Mouse (Mus musculus) B cell, adult 2 months (primary cell): ENCODE results near the gene Lgals8.
"Not testable (repeated sequence)": the region's sequence is repeated elsewhere in the genome, so short reads cannot be mapped to it uniquely, and the experiment has no call there.

Experiments
- DNase-seq, 2 experiments: peaks; one replicate each; pipeline ENCODE4 v3.0.0; 2022

Gene Lgals8

DNA sequence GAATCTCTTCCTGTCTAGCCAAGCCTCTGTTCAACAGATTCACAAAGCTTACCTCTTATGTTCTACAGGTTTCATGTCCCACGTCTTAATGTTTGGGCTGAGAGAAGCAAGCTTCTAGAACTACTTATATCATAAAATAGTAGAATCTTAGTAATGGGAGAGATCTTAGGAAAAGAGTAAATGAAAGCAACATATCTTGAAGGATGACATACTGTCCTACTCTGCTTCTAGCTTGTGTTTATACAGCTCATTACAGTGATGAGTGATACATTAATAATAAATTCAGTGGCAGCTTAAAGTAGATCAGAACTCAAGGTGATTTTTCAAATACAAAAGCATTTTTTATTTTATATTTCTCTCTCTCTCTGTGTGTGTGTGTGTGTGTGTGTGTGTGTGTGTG lies at the start of gene Lgals8:
Lgals8 (minus strand) TSS at position 101 of the 400 bp plus-strand sequence.
- no peak for DNase-seq

DNA sequence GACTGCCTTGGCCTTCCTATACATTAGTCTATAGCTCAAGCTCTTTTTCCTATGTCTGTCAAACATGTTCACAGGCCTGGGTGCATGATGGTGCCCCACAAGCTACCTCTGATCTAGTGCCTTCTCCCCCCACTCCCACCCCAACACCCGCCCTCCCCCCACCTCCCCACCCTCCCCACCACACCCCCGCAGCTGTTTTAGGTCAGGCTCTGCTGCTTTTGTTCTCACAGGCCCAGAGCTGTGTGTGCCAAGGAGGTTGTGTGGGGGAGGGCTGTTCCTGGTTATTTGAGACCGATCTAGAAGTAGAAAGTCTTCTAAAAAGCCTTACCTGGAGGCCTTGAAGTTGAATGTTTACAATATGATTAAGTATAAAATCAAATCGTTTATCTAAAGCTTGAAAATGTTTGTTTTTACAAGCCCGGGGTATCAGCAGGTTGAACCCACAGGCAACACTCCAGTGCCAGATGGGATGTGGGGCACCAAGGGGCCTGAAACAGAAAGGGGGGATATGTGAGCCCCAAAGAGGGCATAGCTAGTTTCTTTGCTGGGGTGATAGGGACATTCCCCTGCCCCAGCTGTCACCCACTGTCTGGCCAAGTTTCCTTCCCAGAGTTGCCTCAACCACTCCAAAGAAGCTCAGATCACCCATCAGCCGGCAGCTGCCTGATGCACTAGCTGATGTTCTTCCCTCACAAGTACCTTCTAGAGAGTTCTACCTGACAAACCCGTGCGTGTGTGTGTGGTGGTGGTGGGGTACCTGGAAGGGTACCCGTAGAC lies 46.6 kb upstream of the Lgals8 start:
- peak; percentile 43 to 53 for DNase-seq

DNA sequence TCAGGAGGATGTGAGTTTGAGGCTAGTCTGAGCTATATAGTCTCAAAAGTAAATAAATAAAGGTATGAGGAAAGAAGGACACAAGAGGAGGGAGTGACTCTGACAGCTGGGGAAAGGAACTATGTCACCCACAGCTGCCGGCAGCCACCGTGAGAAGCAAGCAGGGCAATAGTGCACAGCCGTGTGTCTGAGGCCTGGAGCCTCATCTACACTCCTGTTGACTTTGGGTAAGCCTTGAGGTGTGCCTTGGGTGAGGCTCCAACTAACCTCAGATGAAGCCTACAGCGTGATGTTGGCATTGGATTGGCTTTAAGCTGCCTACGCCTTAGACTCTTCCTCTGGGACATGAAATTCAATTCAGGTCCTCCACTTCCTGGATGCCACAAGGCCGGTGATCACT lies 45.3 kb upstream of the Lgals8 start:
- DNase-seq, result no peak

DNA sequence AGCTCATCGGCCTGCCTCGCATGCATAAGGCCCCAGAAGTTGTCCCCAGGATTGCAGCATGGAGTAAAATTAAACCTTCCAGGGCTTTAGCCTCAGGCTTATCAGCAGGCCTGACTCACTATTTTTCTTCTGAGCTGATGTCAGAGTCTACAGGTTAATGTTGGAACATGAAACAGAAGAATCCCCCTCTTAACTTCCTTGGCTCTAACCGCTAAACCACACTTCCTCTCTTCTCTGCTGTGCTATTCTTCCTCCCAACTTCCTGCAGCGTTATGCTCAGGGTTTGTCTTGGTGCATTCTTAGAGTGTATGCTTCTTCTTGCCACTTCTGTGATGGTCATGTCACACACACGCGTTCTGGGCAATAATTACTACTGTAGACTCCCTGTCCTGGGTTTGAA lies 42.7 kb upstream of the Lgals8 start:
- peak in 1 of 2 experiments; percentile 16 for DNase-seq

DNA sequence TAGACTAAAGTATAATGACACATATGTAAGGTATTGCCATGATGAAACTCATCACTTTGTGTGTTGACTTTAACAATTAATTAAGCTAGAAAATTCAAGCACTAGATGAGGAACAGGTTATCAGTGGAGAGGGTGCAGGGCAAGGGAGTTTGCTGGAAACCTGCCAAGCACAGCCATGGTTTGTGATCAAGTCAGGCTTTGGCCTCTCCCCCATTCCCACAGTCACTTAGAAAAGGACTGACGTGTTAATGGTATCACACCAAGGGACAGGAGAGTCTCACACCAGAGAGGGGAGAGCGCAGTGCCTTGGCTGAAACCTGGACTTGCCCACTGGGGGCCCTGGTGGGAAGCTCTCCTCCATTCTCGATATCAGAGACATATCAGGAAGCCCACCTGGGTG lies 40.6 kb upstream of the Lgals8 start:
- no peak for DNase-seq

DNA sequence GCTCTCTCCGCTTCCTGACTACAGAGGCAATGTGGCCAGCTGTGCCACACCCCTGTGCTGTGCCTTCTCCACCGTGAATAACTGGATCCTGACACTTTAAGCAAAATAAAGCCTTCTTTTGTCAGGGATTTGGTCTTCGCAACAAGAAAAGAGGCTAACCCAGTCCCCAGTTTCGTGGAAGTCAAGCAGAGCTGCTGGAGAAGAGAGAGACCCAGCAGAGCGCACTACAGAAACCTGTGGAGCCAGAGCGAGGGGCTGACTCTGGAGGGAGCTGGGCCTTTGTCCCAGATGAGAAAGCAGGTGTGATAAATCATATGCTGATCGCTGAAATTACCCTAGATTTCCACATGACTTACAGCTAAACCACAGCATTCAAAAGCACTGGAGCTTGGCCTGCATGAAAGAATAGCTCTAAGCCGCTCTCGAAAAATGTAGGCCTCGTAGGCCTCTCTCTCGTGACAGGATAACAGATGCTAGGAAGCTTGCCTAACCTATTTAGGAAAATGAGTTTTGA lies 38.6 kb upstream of the Lgals8 start:
- DNase-seq, result peak; percentile 50 to 57

DNA sequence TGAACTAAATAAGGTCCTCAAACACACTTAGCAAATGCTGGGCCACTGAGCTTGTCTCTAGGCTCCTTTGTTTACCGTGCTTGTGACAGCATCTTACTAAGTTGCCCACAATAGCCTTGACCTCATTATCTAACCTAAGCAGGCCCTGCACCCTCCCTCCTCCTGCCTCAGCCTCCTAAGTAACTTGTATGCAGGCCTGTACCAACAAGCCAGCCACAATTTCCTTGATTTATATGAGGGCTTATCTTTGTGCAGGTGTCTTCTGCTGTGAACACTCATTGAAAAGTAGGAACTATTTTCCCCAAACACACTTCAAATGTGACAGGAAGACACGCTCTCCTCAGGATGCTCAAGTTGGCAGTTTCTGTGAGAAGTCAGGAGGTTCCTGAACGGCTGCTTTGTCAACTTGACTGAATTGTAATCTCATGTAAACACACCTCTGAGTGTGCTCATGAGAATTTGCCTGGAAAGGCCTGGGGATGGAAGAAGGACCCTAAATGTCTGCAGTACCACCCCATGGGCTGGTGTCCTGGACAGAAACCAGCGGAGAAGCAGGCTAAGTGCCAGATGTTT lies 38.0 kb upstream of the Lgals8 start:
- peak in 1 of 2 experiments; percentile 15 for DNase-seq

DNA sequence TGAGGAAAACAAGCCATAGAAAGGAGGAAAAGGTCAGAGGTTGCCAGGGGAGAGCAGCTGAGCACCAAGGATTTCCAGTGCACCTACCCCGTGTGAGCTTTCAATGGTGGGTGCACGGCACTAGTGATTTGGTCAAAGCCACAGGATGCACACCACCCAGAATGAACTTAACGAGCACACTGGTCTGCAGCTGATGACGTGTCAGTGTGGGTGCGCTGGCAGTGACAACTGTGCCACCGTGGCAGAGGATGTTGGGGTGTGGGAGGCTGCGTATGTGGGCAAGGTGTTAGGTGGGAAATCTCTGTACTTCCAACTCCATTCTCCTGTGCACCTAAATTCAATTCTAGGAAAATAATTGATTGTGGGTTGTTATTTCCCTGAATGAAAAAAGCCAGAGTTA lies 34.4 kb upstream of the Lgals8 start:
- DNase-seq, result no peak

DNA sequence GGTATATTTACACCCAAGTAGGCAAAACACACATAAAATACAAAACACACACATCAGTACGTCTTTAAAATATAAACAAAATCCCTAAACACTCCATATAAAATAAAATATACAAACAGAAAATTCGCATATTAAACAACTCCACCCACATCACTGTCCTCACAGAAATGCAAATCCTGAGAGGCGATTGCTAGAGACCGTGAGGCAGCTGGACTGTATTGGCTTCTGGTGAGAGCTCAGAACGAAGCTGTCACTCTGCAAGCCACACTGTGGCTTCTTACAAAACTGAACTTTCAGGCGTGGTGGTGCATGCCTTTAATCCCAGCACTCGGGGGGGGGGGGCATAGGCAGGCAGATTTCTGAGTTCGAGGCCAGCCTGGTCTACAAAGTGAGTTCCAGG lies 33.1 kb upstream of the Lgals8 start:
- DNase-seq, result no peak

DNA sequence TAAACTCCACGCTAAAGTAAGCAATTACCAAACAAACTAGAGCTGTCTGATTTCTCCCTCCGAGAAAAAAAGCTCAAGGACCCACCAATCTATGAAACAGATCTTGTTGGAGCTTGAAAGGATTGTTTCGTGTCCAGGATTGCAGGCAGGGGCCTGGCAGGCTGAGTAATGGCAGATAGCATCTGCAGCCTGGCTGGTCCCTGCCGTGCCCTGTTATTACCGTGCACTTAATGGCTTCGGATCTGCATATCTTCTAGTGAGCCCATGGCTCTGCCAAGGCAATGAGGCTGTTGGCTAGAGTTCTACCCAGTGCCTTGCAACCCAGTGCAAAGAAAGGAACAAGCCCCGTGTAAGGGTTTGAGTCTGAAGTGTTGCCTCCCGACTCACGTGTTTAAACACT lies 30.0 kb upstream of the Lgals8 start:
- DNase-seq, result no peak

DNA sequence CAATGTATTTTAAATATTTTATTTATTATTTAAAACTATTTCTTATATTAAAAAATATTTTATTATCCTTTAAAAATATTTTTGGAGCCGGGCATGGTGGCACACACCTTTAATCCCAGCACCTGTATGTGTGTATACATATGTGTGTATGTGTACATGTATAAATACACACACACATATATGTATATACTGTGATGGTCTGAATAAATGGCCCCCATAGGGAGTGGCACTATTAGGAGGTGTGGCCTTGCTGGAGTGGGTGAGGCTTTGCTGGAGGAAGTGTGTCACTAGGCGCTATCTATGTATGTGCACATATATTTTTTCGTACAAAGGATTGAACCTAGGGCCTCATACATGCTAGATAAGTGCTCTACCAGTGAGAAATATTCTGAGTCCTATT lies 27.8 kb upstream of the Lgals8 start:
- no peak for DNase-seq

DNA sequence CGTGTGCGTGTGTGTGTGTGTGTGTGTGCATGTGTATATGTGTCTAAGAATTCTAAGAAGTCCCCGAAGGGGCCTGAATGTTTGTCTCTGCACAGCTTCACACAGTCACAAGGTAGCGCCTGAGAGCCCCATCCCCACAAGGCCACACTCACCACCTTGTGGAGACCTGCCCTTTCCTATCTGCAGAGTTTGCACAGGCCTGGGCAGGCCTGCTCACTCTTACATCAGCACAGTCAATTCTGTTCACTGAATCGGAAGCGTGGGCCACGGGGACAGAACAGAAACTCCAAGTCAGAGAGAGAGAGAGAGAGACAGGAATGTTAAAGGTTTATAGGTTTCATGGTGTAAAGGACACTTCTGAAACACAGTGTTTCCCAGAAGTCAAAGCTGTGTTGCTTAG lies 20.9 kb upstream of the Lgals8 start:
- DNase-seq, result no peak

DNA sequence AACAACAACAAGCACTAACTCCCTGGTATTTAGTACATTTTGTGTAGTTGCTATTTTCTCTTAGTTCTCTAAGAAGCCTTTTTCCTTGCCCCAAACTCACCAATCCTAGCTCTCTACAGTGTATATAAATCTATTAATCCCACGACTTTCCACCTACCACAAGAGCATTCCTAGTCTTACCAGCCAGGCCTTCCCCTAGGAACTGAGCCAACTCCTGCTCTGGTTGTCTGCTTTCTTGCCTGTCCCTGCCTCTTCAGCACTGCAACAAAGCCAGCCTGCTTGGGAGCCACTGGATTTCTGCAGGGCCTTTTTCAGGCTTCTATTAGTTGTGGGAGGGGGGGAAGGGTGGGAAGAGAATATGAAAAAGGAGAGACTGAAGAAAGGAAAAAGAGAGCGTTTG lies 20.5 kb upstream of the Lgals8 start:
- DNase-seq, result no peak

DNA sequence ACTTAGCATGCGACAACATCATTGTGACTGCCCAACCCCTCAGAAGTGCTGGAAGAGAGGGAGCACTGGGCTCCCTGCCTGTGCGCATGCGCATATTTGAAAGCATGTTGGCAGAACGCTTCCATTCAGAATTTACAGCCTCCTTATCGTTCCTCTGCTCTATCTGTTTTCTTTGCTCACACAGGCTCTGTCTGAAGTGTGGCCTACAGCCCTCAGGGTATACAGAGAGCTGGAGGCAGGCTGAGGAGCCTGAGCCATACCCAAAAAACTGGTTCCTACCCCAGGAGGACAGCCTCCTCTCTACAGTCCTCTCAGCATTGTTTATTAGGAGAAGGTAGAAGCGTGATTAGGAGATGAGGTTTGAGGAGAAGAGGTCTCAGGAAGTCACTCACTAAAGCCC lies 15.1 kb upstream of the Lgals8 start:
- DNase-seq, result no peak

DNA sequence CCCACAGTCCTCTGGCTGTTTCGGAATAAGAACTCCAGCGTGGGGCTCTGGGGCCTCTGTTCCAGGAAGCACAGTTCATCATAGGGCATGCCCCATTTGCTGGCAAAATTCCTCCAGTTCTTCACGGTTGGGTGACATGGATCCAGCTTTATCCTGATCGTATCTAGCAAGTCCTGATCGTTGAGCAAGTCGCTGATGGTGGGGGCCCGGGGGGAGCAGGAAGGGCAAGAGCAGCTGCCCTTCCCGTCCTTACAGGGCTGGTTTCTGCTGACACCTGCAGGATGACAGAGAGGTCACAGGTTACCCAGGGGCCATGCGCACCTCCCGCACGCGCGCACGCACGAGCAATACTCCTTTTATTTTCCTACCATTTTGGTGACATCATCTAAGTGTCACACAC lies 13.6 kb upstream of the Lgals8 start:
- DNase-seq, result no peak

DNA sequence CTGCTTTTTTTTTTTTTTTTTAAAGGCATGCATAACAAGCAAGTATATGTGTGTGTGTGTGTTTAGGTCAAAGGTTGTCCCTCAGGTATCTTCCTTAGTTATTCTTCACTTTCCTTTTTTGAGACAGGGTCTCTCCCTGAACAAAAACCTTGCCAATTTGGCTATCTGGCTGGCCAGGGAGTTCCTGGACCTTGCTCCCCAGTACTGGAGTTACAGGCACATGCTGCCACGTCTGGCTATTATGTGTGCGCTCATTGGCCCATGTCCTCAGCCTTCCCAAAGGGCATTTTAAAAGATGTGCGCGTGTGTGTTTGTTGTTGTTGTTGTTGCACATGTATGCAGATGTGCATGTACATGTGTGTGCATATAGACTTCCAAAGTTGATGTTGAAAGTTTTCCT lies 12.1 kb upstream of the Lgals8 start:
- no peak for DNase-seq

DNA sequence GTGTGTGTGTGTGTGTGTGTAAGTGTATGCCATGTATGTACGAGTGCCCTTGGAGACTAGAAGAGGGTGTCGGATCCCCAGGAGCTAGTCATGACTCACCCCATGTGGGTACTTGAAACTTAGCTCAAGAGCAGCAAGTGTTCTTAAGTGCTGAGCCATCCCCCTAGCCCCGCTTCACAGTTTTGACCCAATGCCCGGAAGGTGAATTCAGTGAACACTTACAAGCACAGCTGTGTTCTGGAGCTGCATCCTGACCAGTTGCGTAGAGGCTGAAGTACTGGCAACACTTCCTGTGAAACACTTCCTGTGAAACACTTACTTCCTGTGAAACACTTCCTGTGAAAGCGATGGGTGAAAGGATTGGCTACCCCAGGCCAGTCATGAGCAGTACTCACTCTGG lies 10.5 kb upstream of the Lgals8 start:
- DNase-seq, result peak in 1 of 2 experiments; percentile 11

DNA sequence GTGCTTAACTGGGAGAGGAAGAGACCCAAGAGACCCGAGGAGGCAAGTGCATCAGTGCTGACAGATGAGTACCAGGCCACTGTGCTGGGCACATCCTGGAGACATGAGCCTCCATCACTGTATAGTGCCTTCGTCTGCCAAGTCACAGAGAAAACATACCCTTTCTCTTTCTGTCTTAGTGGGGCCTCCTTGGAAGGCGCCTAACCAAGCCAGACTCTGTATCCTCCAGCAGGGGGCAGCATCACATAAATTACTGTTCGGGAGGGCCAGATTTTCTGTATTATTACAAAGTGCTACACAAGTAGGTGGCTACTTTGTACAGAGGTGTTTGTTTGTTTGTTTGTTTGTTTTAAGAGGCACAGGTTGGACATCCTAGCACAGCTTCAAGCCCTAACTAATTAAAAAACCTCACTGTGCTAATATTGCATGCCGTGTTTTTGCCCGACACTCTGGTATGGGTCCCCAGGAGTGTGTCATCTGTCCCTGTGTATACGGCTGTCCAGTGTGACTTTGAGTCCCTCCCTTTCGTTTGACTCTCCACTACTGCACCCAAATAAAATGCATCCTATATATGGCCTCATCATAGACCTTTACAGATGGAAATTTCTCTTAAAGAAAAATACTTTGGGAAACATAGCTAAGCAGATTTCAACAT lies 9.1 kb upstream of the Lgals8 start:
- peak; percentile 90 to 92 for DNase-seq

DNA sequence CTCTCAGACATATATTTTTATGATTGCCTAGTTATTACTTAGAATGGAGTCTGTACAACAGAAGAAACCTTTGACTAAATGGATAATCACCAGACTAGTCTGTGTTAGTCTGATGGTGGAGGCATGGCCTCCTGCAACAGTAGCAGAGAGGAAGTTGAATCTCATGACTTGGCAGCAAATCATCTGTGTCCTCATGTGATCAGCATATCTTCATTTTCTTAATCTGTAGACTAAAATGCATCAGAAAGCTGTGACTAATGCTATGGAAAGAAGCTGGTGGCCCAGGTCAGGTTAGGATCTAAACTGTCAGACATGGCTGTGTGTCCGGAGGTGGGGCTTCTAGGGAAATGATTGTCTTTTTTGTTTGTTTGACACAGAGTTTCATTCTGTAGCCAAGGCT lies 3.7 kb upstream of the Lgals8 start:
- peak; percentile 59 to 69 for DNase-seq

DNA sequence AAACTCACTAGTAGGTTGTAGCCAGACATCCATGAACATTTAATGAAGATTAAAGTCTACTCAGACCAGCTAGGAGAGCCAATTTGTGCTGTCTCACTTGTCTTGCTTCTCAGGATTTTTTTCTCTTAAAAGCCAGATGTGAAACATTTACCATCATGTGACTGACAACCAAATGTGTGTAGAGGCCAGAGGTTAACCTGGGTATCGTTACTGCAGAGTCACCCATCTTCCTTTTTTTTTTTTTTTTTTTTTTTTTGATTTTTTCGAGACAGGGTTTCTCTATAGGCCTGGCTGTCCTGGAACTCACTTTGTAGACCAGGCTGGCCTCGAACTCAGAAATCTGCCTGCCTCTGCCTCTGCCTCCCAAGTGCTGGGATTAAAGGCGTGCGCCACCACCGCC lies 585 bp downstream of the Lgals8 start:
- DNase-seq, result not testable (repeated sequence)

DNA sequence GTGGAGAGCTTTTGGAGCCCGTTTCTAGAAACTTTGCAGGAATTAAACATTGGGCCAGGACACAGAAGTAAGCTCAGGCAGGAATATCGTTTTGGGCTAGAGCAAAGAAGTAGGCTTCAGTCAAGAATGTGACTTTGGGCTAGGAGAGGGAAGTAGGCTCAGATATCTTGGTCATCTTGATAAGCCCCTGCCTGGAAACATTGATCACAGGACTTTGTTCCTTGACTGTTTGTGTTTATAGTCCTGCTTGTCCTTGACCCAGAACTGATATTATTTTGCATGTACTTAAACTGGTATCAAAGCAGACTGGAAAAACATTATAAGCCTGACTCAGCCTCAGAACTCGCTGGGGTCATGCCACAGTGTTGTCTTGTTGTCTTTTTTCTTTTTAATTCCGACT lies 2.1 kb downstream of the Lgals8 start:
- DNase-seq, result no peak

DNA sequence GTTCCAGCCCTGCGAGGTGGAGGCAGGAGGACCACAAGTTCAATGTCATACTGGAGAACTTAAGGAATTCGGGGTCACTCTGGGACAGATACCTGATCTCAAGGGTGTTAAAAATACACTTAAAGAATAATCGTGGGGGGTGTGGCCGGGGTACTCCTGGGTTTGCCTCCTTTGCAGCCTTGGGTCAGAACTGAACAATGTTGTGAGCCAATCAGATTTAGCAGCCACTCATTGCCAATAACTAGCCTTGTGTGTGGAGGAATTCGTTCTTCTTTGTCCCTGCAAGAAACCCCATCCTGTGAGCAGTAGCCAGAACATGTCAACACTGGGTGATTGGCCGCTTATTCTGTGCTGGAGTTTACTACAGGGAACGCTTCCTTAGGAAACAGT lies 3.0 kb downstream of the Lgals8 start:
- DNase-seq, result no peak

DNA sequence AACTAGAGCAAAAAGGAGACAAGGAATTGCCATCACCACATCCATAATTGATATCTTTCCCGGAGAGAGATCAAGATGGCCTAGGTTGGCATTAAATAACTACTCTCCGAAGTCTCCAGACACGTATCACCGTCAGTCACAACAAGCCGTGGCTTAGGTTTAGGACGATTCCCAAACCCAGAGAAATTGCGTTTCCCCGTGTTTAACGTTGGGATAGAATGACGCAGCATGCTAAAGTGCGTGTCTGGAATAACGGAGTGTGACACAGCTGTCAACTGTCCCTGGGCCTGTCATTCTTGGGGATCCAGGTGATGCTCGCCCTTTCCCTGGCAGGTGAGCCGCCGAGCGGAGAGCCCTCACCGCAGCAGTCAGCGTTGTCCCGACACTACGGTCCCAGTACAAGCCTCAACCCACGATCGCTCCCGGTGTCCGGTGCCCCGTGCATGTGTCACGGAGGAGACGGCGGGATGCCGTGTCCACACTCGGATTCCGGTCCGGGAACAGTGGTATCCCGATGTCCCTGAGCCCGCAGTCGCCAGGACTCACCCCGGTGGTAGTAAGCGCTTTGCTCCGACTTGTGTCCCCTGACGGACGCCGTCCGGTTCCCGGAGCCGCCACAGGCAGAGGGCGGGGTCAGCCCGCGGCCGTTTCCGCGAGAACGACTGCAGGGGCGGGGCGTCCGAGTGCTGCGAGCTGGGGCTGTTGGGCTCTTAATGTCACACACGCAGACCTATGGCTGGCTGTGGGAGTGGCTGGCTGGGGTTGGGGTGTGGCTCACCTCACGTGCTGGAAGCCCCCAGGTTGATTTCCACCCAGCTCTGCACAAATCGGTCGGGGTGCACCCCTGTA lies 3.6 kb downstream of the Lgals8 start:
- DNase-seq, result peak; percentile 96 to 97
